Mouse (Mus musculus) liver, embryonic 16.5 days (tissue): ENCODE results near the gene Vwa8. TPM values are rescaled to one million over a fixed set of nuclear protein-coding genes. Genes with fewer than 3 reads are reported as not detected.

ENCODE experiments used
- ATAC-seq: fragments of 200-750 bp; cut with Nextera tagmentation; 2 replicates; pipeline ENCODE4 v1.8.0; 2017; ENCODE audit warnings: low read depth, mild to moderate bottlenecking, moderate number of reproducible peaks, moderate library complexity
- H3K27ac ChIP-seq: fragments of 300-500 bp; sonication (generic); 2 replicates; pipeline ENCODE4 v1.5.1; 2014; ENCODE audit warnings: mild to moderate bottlenecking, low read length
- H3K27me3 ChIP-seq: fragments of 300-500 bp; sonication (generic); 2 replicates; pipeline ENCODE4 v1.6.1; 2014; ENCODE audit warnings: low read depth, low read length, mixed read lengths; ENCODE audit not compliant: control insufficient read depth, insufficient read depth
- H3K36me3 ChIP-seq: fragments of 300-500 bp; sonication (generic); 2 replicates; pipeline ENCODE4 v1.6.1; 2014; ENCODE audit warnings: mild to moderate bottlenecking; ENCODE audit not compliant: control insufficient read depth, insufficient read depth
- H3K4me1 ChIP-seq: fragments of 300-500 bp; sonication (generic); 2 replicates; pipeline ENCODE4 v1.6.1; 2014; ENCODE audit warnings: low read depth, low read length, mixed read lengths; ENCODE audit not compliant: control insufficient read depth
- H3K4me2 ChIP-seq: fragments of 300-500 bp; sonication (generic); 2 replicates; pipeline ENCODE4 v1.6.1; 2014; ENCODE audit warnings: low read depth, low read length, mixed read lengths
- H3K4me3 ChIP-seq: fragments of 300-500 bp; sonication (generic); 2 replicates; pipeline ENCODE4 v1.5.1; 2014; ENCODE audit warnings: low read depth, mild to moderate bottlenecking, low read length
- H3K9ac ChIP-seq: fragments of 300-500 bp; sonication (generic); 2 replicates; pipeline ENCODE4 v1.6.1; 2014; ENCODE audit warnings: low read depth, low read length
- H3K9me3 ChIP-seq: fragments of 300-500 bp; sonication (generic); replicated peaks from 2 replicates; pipeline ENCODE4 v1.6.1; 2016; ENCODE audit warnings: low read length; ENCODE audit not compliant: control insufficient read depth
- WGBS: fragments of 180-500 bp; shearing (Covaris S2); extraction: QIAGEN DNeasy Blood & Tissue Kit; methylation state at CpG from one replicate; pipeline ENCODE4 v1.1.7; 2014; ENCODE audit not compliant: insufficient replicate concordance; 5-methylcytosine and 5-hydroxymethylcytosine counted together
- polyA plus RNA-seq: library from polyadenylated mRNA; unstranded; fragments of >200 nt; fragmentation: Nextera tagmentation; extraction: Ambion mirVana; gene quantifications from 2 replicates; pipeline ENCODE4 v1.2.1, GENCODE M21; 2015

The Vwa8 gene
- polyA plus RNA-seq, 1 experiment from 2014 or later: 9.5 TPM

GRCm38 (mm10) chr14:79198066-79198465 lies 349.2 kb downstream of the Vwa8 start:
- ATAC-seq: no peak
- Histone ChIP-seq H3K36me3 (no peaks in the 10 kb centered on the region), H3K27me3 (no peaks in the 10 kb centered on the region), H3K4me1 (no peaks in the 10 kb centered on the region), H3K27ac (no peak overlapping the region), H3K9ac (no peak overlapping the region), H3K9me3 (no peaks in the 10 kb centered on the region), H3K4me2 (no peak overlapping the region), H3K4me3 (no peak overlapping the region)
- WGBS: 81% methylated on average over 15 of the region's 15 CpGs

DNA sequence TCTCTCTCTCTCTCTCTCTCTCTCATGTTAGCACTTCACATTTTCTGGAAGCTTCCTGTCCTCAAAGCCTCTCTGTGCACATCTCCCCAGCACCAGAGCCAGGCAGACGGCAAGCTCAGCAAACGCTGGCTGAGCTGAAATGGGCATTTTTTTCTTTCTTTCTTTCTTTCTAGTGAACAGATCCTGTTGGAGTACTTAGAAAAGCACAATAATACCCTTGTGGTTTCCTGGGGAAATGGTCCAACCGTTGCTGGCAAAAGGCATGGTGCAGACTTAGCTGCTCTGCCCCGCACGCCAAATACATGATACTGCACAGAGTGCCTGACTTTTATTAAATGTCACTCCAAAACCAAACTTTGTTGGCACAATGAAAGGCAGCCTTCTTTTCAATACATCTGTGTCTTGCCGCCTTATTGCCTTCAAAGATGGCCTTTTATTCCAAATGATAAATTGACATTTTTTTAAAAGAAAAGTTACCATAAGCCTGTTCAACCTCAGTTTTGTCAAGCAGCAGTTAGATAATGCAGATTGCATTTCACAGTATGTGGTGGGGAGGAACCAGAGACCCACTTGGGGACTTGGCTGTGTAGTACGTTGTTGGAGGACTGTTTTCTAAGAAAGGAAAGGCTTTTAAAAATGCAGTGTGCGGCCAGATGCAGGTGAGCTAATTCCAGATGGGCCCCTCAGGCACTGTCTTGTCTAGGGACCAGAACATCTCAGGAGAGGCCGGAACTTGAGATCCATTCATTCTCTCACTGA lies 351.5 kb downstream of the Vwa8 start:
- H3K27ac ChIP-seq: no peak overlapping the region
- no peaks in the 10 kb centered on the region for H3K36me3 ChIP-seq
- no peaks in the 10 kb centered on the region for H3K9me3 ChIP-seq
- H3K27me3 ChIP-seq: no peaks in the 10 kb centered on the region
- H3K4me1 ChIP-seq: no peaks in the 10 kb centered on the region
- no peak overlapping the region for H3K9ac ChIP-seq
- H3K4me3 ChIP-seq: no peak overlapping the region
- H3K4me2 ChIP-seq: no peak overlapping the region
- no peak for ATAC-seq
- 32% methylated on average over 9 of the region's 9 CpGs for WGBS

- no peaks in the 10 kb centered on the region for H3K27me3 ChIP-seq
- no peak overlapping the region for H3K4me2 ChIP-seq
- H3K4me1 ChIP-seq: no peaks in the 10 kb centered on the region
- H3K9ac ChIP-seq: no peak overlapping the region
- no peaks in the 10 kb centered on the region for H3K9me3 ChIP-seq
- 71% methylated on average over 9 of the region's 9 CpGs for WGBS
- no peaks in the 10 kb centered on the region for H3K36me3 ChIP-seq
- H3K4me3 ChIP-seq: no peak overlapping the region
- ATAC-seq: no peak
- no peak overlapping the region for H3K27ac ChIP-seq
Measured at GRCm38 (mm10) chr14:79200892-79201285, 352.0 kb downstream of the Vwa8 start.

GRCm38 (mm10) chr14:79202722-79203362 lies 354.0 kb downstream of the Vwa8 start:
- Histone ChIP-seq H3K4me3 (no peak overlapping the region), H3K9ac (no peak overlapping the region), H3K4me1 (no peaks in the 10 kb centered on the region), H3K4me2 (no peak overlapping the region), H3K27me3 (no peaks in the 10 kb centered on the region), H3K9me3 (no peaks in the 10 kb centered on the region), H3K36me3 (no peaks in the 10 kb centered on the region), H3K27ac (no peak overlapping the region)
- WGBS: 40% methylated on average over 4 of the region's 4 CpGs
- no peak for ATAC-seq

- Histone ChIP-seq H3K27me3 (no peaks in the 10 kb centered on the region), H3K4me1 (no peaks in the 10 kb centered on the region), H3K9ac (no peak overlapping the region), H3K4me2 (no peak overlapping the region), H3K27ac (no peak overlapping the region), H3K36me3 (no peaks in the 10 kb centered on the region), H3K9me3 (no peaks in the 10 kb centered on the region), H3K4me3 (no peak overlapping the region)
- no peak for ATAC-seq
- WGBS: 59% methylated on average over 12 of the region's 12 CpGs
Measured at GRCm38 (mm10) chr14:79203496-79204158, 354.8 kb downstream of the Vwa8 start.

- WGBS: 79% methylated on average over 7 of the region's 7 CpGs
Measured at GRCm38 (mm10) chr14:79204866-79205265, 356.0 kb downstream of the Vwa8 start.

GRCm38 (mm10) chr14:79206210-79206609 lies 357.4 kb downstream of the Vwa8 start:
- Histone ChIP-seq H3K9me3 (no peaks in the 10 kb centered on the region), H3K9ac (no peak overlapping the region), H3K4me2 (no peak overlapping the region), H3K27ac (no peak overlapping the region), H3K27me3 (no peaks in the 10 kb centered on the region), H3K4me1 (no peaks in the 10 kb centered on the region), H3K4me3 (no peak overlapping the region), H3K36me3 (no peaks in the 10 kb centered on the region)
- 76% methylated on average over 11 of the region's 11 CpGs for WGBS
- ATAC-seq: no peak

More at GRCm38 (mm10) chr14:79204866-79205265, 356.0 kb downstream of the Vwa8 start:
- no peaks in the 10 kb centered on the region for H3K27me3 ChIP-seq
- no peak overlapping the region for H3K9ac ChIP-seq
- no peaks in the 10 kb centered on the region for H3K9me3 ChIP-seq
- no peaks in the 10 kb centered on the region for H3K4me1 ChIP-seq
- no peak overlapping the region for H3K4me3 ChIP-seq
- H3K4me2 ChIP-seq: no peak overlapping the region
- no peak overlapping the region for H3K27ac ChIP-seq
- no peak for ATAC-seq
- H3K36me3 ChIP-seq: no peaks in the 10 kb centered on the region

- Histone ChIP-seq H3K36me3 (no peaks in the 10 kb centered on the region), H3K27me3 (no peaks in the 10 kb centered on the region), H3K4me3 (no peak overlapping the region), H3K9me3 (no peaks in the 10 kb centered on the region), H3K9ac (no peak overlapping the region), H3K4me1 (no peaks in the 10 kb centered on the region), H3K4me2 (no peak overlapping the region), H3K27ac (no peak overlapping the region)
- ATAC-seq: no peak
Measured at GRCm38 (mm10) chr14:79208468-79208867, 359.6 kb downstream of the Vwa8 start.

- Histone ChIP-seq H3K36me3 (no peaks in the 10 kb centered on the region), H3K4me1 (no peaks in the 10 kb centered on the region), H3K9me3 (no peaks in the 10 kb centered on the region), H3K27me3 (no peaks in the 10 kb centered on the region), H3K9ac (no peak overlapping the region), H3K27ac (no peak overlapping the region), H3K4me2 (no peak overlapping the region), H3K4me3 (no peak overlapping the region)
- 61% methylated on average over 3 of the region's 3 CpGs for WGBS
- ATAC-seq: no peak
Measured at GRCm38 (mm10) chr14:79209813-79210212, 361.0 kb downstream of the Vwa8 start.
